Mouse (Mus musculus) spleen, adult 2 months (tissue): ENCODE measurements at regions not wholly inside any gene's neighbourhood (a gene's known extent, or its start where the extent isn't known, plus 50 kb on each side); places are given as distances from the start of the nearest gene placed in this dataset.

Experiments
- DNase-seq, 2 experiments: peaks; one replicate each; pipeline versions ENCODE4 v3.0.0 to v3.0.0-alpha.2; 2012 to 2021; ENCODE audit warnings: low spot score in 2 of 2, low read depth in 1 of 2
- H3K27ac ChIP-seq: fragments of 200-500 bp; 2 replicates; pipeline ENCODE4 v1.5.1; 2012; ENCODE audit warnings: low read length, inconsistent platforms; ENCODE audit not compliant: insufficient read depth
- H3K27me3 ChIP-seq: fragments of 200-500 bp; 2 replicates; pipeline ENCODE4 v1.6.1; 2012; ENCODE audit warnings: mild to moderate bottlenecking, moderate library complexity, low read length, inconsistent platforms; ENCODE audit not compliant: control insufficient read depth, insufficient read depth
- H3K36me3 ChIP-seq: fragments of 200-500 bp; 2 replicates; pipeline ENCODE4 v1.6.1; 2012; ENCODE audit warnings: mild to moderate bottlenecking, low read length, inconsistent platforms; ENCODE audit not compliant: control insufficient read depth, insufficient read depth
- H3K4me1 ChIP-seq: fragments of 200-500 bp; 2 replicates; pipeline ENCODE4 v1.6.1; 2011; ENCODE audit warnings: inconsistent platforms; ENCODE audit not compliant: control insufficient read depth, insufficient read depth, insufficient read length
- H3K4me3 ChIP-seq: fragments of 200-500 bp; 2 replicates; pipeline ENCODE4 v1.5.1; 2011; ENCODE audit warnings: mild to moderate bottlenecking, inconsistent platforms; ENCODE audit not compliant: insufficient read depth, insufficient read length; ENCODE audit errors: extremely low read depth
- CTCF ChIP-seq: fragments of 200-500 bp; IDR thresholded peaks from 2 replicates; pipeline ENCODE4 v1.5.1; 2011; ENCODE audit warnings: mild to moderate bottlenecking, inconsistent platforms; ENCODE audit not compliant: insufficient read depth, insufficient read length, insufficient replicate concordance; ENCODE audit errors: extremely low read depth
- POLR2A ChIP-seq: fragments of 200-500 bp; IDR thresholded peaks from 2 replicates; pipeline ENCODE4 v1.6.1; 2011; ENCODE audit warnings: low read depth, low read length, inconsistent platforms
- WGBS: fragments of 180-500 bp; shearing (Covaris S2); methylation state at CpG from one replicate; pipeline ENCODE4 v1.1.7; 2018; 5-methylcytosine and 5-hydroxymethylcytosine counted together

DNA sequence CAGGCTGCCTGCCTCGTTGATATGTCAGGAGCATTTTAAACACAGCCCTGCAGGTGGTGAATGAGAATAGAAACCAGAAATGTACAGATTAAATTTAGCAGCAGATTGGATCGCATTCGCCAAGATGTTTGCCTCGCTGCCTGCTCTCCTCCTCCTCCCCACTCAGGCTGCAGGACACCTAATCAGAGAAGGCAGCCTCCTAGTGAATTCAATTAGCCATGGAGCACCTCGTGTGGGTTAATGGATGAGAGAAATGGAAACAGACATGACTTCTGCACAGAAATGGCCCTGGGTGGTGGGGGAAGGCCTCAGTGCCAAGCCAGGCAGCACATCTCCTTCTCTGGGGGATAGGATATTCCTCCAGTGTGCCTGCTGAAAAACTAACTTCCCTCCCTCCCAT lies 352.8 kb downstream of the Tmem135 start:
- DNase-seq = no peak
- H3K27ac ChIP-seq = no peak overlapping the region
- no peaks in the 10 kb centered on the region for H3K4me1 ChIP-seq
- H3K4me3 ChIP-seq = no peak overlapping the region
- 15% methylated on average over 5 of the region's 5 CpGs for WGBS
- no peaks in the 10 kb centered on the region for H3K36me3 ChIP-seq
- TF ChIP-seq CTCF = no peak
- no peak for TF ChIP-seq POLR2A
- no peaks in the 10 kb centered on the region for H3K27me3 ChIP-seq

DNA sequence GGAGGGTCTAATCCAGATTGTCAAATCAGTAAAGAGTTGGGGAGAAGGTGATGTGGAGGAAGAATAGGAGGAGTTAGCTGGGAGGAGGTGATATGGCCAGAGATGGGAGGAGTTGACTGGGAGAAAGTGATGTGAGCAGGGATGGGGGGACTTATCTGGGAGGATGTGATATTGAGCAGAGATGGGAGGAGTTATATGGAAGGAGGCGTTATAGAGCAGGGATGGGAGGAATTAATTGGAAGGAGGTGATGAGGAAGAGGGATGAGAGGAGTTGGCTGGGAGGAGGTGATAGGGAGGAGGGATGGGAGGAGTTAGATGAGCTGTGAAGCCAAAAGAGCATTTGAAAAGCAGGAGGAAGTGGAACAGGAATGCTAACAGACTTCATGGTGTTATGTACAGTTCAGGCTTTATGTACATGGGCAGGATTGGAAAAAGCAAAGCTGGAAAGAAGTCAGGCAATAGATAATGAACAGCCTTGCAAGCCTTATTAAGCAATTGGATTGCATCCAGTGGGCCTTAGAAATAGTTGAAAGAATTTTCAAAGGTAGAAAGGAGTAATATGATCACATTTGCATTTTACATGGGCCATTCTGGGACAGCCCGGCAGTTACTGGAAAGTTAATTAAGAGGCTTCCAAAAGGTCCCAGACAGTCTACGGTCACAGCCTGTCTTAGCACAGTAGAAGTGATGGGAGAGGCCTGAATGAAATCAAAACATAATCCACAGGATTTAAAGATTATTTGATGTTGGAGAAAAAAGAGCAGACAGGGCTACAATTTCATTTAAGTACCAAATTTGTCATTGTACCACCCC lies 357.4 kb downstream of the Tmem135 start:
- no peak for DNase-seq
- Histone ChIP-seq H3K4me3 (no peak overlapping the region), H3K4me1 (no peaks in the 10 kb centered on the region), H3K27ac (no peak overlapping the region), H3K36me3 (no peaks in the 10 kb centered on the region), H3K27me3 (no peaks in the 10 kb centered on the region)
- WGBS = 90% methylated on average over 3 of the region's 3 CpGs
- TF ChIP-seq CTCF = no peak

DNA sequence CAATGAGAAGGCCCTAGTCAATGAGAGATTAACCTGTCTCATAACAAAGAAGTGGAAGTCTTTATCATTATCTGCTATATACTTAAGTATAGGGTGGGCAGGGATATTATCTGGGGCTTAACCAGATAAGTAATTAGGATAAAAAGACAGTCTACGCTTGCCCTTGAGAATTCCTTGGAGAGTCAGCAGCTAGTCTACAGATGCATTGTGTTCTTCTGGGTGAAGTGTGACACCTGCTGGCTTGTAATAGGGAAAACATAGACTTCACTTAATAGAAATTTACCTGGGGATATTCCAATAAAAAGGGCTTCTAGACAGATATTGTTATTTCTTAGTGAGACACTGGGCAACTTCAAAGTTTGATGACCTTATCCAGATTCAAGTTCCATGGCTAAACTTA lies 361.0 kb downstream of the Tmem135 start:
- Histone ChIP-seq H3K4me1 (no peaks in the 10 kb centered on the region), H3K27ac (no peak overlapping the region), H3K27me3 (no peaks in the 10 kb centered on the region), H3K4me3 (no peak overlapping the region), H3K36me3 (no peaks in the 10 kb centered on the region)
- no peak for DNase-seq
- no peak for TF ChIP-seq POLR2A
- TF ChIP-seq CTCF = no peak
- 92% methylated on average over 1 of the region's 1 CpGs for WGBS

DNA sequence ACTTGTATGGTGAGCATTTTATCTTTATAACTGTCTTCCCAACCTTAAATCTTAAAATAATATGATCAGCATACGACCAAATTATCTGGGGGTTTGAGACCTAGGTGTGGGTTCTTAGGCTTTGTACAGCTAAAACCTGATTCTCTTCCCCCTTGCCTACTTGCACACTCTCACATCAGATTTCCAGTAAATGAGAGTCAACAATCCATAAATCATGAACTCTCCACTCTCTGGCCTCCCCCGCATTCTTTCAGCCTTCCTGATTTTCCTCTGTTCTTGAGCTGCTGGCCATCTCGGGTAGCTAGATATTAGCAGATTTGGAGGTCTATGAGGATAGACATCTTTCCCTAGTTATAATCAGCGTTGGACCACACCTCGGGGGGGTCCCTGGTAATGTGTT lies 362.7 kb downstream of the Tmem135 start:
- H3K27ac ChIP-seq = no peak overlapping the region
- H3K36me3 ChIP-seq = no peaks in the 10 kb centered on the region
- DNase-seq = no peak
- no peak for TF ChIP-seq POLR2A
- no peak for TF ChIP-seq CTCF
- no peaks in the 10 kb centered on the region for H3K27me3 ChIP-seq
- 85% methylated on average over 5 of the region's 5 CpGs for WGBS
- no peak overlapping the region for H3K4me3 ChIP-seq
- H3K4me1 ChIP-seq = no peaks in the 10 kb centered on the region

DNA sequence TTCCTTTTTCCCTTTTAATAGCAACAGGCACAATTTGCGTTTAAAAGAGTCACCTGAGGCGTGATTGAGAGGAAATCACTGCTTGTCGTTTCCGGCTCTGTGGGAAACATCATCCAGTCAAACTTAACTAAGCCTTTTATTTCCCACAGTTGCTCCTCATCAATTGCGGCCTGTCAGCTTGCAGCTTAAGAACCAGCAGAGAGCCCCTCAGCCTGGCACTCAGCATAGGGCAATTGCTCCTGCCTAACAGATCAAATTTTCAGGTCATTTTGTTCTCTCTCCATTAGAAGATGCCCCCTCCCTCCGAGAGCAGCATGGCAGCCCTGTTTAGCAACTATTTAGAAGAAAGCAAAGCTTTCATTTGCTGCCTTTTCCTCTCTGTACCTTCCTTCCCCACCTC lies 363.9 kb downstream of the Tmem135 start:
- no peak for TF ChIP-seq POLR2A
- no peak for TF ChIP-seq CTCF
- no peak for DNase-seq
- H3K4me3 ChIP-seq = no peak overlapping the region
- no peaks in the 10 kb centered on the region for H3K27me3 ChIP-seq
- no peak overlapping the region for H3K27ac ChIP-seq
- WGBS = 67% methylated on average over 6 of the region's 6 CpGs
- no peaks in the 10 kb centered on the region for H3K36me3 ChIP-seq
- H3K4me1 ChIP-seq = no peaks in the 10 kb centered on the region

DNA sequence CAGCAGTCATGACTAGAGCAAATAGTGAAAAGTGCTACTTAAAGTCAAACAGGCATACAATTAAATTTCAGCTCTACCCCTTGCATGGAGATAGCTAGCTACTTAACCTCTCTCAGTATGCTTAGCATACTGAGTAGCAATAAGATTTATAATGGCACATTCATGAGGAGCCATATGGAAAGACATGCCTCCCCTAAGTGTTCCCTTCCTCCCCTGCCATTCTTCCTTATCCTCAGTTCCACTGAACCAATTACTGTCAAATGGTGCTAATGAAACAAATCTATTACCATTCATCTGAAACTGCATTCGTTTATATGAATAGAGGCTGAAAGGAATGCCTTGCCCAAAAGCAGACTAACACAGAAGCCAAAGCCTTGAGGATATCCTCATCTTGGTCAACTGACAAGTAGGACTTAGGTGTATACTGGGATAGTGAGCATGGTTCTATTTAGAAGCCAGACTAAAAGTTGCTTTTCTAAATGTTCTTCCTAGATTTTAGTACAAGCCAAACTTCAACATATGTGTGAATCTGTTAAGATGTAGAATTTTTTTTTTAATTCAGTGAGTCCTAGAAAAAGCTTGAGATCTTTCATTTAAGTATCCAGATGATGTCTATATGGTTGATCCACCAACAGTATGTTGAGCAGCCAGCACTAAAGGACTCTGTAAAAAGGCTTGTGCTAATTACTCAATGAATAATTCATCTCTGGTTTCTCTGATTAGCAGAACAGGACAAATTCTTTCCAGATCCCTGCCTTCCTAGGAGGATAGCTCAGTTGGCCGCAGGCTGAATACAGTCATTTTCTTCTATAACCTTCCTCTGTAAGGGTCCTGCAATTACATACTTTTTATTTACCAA lies 368.7 kb downstream of the Tmem135 start:
- no peak for DNase-seq
- Histone ChIP-seq H3K27me3 (no peaks in the 10 kb centered on the region), H3K36me3 (no peaks in the 10 kb centered on the region), H3K4me3 (no peak overlapping the region), H3K4me1 (no peaks in the 10 kb centered on the region), H3K27ac (no peak overlapping the region)
- WGBS = 79% methylated on average over 2 of the region's 2 CpGs
- TF ChIP-seq POLR2A (no peak), CTCF (no peak)

DNA sequence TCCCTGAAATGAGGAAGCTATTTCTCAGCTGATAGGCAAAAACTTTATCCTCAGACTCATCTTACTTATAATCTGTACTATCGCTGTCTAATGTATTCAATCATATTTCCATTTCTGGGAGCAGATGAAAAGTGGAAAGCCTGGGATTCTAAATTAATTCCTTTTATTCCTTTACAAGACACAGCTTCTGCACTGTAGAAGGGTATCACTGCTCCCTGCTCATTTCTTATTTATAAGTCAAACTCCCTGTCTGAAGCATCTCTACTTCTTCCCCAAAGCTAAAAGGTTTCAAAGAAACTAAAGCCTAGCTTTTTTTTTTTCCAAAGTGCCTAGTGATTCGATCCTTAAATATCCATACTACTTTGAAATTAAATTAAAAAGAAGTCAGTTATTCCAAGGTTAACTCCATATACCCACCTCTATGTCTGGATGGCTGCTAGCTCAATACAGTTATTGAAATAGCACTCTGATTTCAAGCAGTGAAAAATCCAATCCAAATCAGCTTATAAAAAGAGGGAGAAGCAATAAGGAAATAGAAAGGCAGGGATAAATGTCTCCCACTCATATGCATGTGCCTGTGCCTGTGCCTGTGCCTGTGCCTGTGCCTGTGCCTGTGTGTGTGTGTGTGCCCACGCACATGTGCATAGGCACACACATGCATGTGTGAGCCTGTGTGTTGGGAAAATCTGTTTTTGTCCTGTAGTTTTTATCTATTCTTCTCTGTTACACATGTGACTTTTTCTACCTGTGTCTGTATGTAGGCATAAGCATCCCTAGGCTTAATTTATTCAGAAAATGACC lies 380.6 kb downstream of the Tmem135 start:
- Histone ChIP-seq H3K4me1 (no peaks in the 10 kb centered on the region), H3K27ac (no peak overlapping the region), H3K36me3 (no peaks in the 10 kb centered on the region), H3K4me3 (no peak overlapping the region), H3K27me3 (no peaks in the 10 kb centered on the region)
- TF ChIP-seq POLR2A = no peak
- no peak for TF ChIP-seq CTCF
- 84% methylated on average over 3 of the region's 3 CpGs for WGBS
- DNase-seq = no peak
